Mouse (Mus musculus) myocyte (in vitro differentiated cells): Measurements from ENCODE around the gene Mocs1. TPM values are rescaled to one million over a fixed set of nuclear protein-coding genes. Genes with fewer than 3 reads are reported as not detected.

ENCODE experiments used
- H3K27me3 ChIP-seq: one replicate; pipeline ENCODE4 v1.6.1; 2011; ENCODE audit not compliant: control insufficient read depth, insufficient read depth, insufficient read length
- H3K36me3 ChIP-seq: one replicate; pipeline ENCODE4 v1.6.1; 2011; ENCODE audit not compliant: control insufficient read depth, insufficient read depth
- H3K4me2 ChIP-seq: one replicate; pipeline ENCODE4 v1.6.1; 2011; ENCODE audit warnings: low read depth, control low read depth
- H3K4me3 ChIP-seq: one replicate; pipeline ENCODE4 v1.5.1; 2011; ENCODE audit warnings: mild to moderate bottlenecking, control low read depth, moderate library complexity
- H3K79me2 ChIP-seq: one replicate; pipeline ENCODE4 v1.6.1; 2011; ENCODE audit not compliant: control insufficient read depth, insufficient read depth
- H3ac ChIP-seq: one replicate; pipeline ENCODE4 v1.6.1; 2011; ENCODE audit not compliant: control insufficient read depth, insufficient read length
- CEBPB ChIP-seq: IDR thresholded peaks from 2 replicates; pipeline ENCODE4 v1.6.1; 2011; ENCODE audit warnings: mild to moderate bottlenecking, moderate library complexity; ENCODE audit not compliant: poor library complexity, insufficient read depth, severe bottlenecking
- E2F4 ChIP-seq: IDR thresholded peaks from one replicate; pipeline ENCODE4 v1.6.1; 2011; ENCODE audit warnings: mild to moderate bottlenecking, control low read depth, moderate library complexity; ENCODE audit not compliant: insufficient read depth
- MAX ChIP-seq: IDR thresholded peaks from one replicate; pipeline ENCODE4 v1.6.1; 2011; ENCODE audit warnings: low read depth, mild to moderate bottlenecking, control low read depth
- MYOD1 ChIP-seq, 3 experiments: IDR thresholded peaks; one replicate each; pipeline ENCODE4 v1.6.1; 2011; ENCODE audit warnings: control low read depth in 2 of 3, low read depth in 2 of 3, mild to moderate bottlenecking in 2 of 3, moderate library complexity in 1 of 3; ENCODE audit not compliant: insufficient read length in 2 of 3, control insufficient read depth in 1 of 3
- MYOG ChIP-seq, 3 experiments: IDR thresholded peaks; one replicate each; pipeline ENCODE4 v1.6.1; 2011; ENCODE audit warnings: control low read depth in 2 of 3, low read depth in 2 of 3, mild to moderate bottlenecking in 2 of 3; ENCODE audit not compliant: insufficient read length in 2 of 3, control insufficient read depth in 1 of 3, insufficient read depth in 1 of 3
- POLR2A ChIP-seq: IDR thresholded peaks from one replicate; pipeline ENCODE4 v1.6.1; 2011; ENCODE audit warnings: low read depth, mild to moderate bottlenecking, control low read depth, moderate library complexity; ENCODE audit not compliant: insufficient read length
- POLR2AphosphoS2 ChIP-seq: IDR thresholded peaks from one replicate; pipeline ENCODE4 v1.6.1; 2011; ENCODE audit warnings: low read depth, control low read depth; ENCODE audit not compliant: insufficient read length
- REST ChIP-seq: IDR thresholded peaks from one replicate; pipeline ENCODE4 v1.6.1; 2011; ENCODE audit warnings: mild to moderate bottlenecking, control low read depth, moderate library complexity; ENCODE audit not compliant: insufficient read depth, insufficient read length
- SRF ChIP-seq: IDR thresholded peaks from one replicate; pipeline ENCODE4 v1.6.1; 2011; ENCODE audit warnings: low read depth; ENCODE audit not compliant: control insufficient read depth, insufficient read length
- TCF12 ChIP-seq: IDR thresholded peaks from one replicate; pipeline ENCODE4 v1.6.1; 2011; ENCODE audit warnings: mild to moderate bottlenecking, control low read depth; ENCODE audit not compliant: poor library complexity, insufficient read depth, severe bottlenecking
- TCF3 ChIP-seq: IDR thresholded peaks from one replicate; pipeline ENCODE4 v1.6.1; 2011; ENCODE audit warnings: low read depth, control low read depth; ENCODE audit not compliant: insufficient read length
- USF1 ChIP-seq: IDR thresholded peaks from one replicate; pipeline ENCODE4 v1.6.1; 2011; ENCODE audit warnings: low read depth, mild to moderate bottlenecking, control low read depth, moderate library complexity
- polyA plus RNA-seq: library from polyadenylated mRNA; unstranded; fragments of >200 nt; fragmentation: generic; extraction: Trizol; gene quantifications from one replicate; pipeline ENCODE4 v1.2.1, GENCODE M21; 2012; ENCODE audit warnings: missing spikeins

Gene Mocs1
- polyA plus RNA-seq, 1 experiment = 12.7 TPM

DNA sequence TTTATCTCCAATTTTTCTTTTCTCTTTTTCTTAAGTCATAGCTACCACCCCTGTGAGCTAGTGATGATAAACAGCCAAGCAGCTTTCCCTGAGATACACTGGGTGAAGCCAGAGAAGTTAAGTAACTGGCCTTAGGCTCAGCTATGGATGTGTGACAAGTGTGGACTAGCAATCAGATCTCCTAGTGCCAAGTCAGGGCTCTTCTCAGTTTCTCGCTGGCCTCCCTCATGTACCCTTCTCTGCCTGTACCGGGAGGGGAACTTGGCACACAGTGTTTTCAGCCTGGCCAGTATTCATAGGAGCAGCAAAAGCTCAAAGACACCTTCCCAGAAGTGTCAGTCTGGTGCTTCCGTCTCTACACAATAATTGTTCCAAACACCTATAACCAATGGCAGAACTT lies 4.3 kb upstream of the Mocs1 start:
- Histone ChIP-seq H3ac (no peak overlapping the region), H3K79me2 (no peaks in the 10 kb centered on the region), H3K4me2 (no peak overlapping the region), H3K36me3 (no peaks in the 10 kb centered on the region), H3K27me3 (no peaks in the 10 kb centered on the region), H3K4me3 (no peak overlapping the region)
- TF ChIP-seq POLR2A (no peak), REST (no peak), TCF12 (no peak), MYOG (IDR thresholded peaks at IDR 0.05; ENCODE audit: control insufficient read depth in 1 of 3, insufficient read depth in 1 of 3, insufficient read length in 2 of 3, low read depth in 2 of 3) (no peak), E2F4 (no peak), SRF (no peak), CEBPB (no peak), MYOD1 (IDR thresholded peaks at IDR 0.05; ENCODE audit: control insufficient read depth in 1 of 3, insufficient read length in 2 of 3, low read depth in 2 of 3) (no peak), POLR2AphosphoS2 (no peak), USF1 (no peak), MAX (no peak), TCF3 (no peak)

DNA sequence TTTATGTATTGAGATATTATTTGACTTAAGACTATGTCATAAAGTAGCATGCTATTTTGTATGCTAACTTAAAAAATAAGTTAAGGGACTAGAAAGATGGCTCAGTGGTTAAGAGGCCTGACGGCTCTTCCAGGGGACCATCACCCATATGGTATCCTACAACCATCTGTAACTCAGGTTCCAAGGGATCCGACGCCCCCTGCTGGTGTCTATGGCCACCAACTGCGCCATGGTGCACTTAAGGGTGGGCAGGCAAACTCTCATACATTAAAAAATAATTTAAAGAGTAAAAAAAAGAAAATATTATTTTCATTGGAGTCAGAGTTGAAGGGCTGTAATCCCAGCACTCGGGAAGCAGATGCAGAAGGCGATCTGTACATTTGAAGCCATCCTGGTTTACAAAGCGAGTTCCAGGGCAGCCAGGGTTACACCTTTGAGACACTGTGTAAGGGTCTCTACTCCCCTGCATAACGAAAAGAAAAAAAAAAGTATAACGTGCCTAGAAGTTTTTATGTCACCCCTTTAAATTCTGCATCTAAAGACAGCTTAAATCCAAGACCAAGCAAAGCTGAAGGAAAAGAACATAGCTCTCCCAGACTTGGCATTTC lies 427 bp upstream of the Mocs1 start:
- Histone ChIP-seq H3ac (peak overlapping the region; percentile 6), H3K27me3 (no peaks in the 10 kb centered on the region), H3K36me3 (no peaks in the 10 kb centered on the region), H3K4me2 (peak overlapping the region; percentile 64), H3K79me2 (no peaks in the 10 kb centered on the region), H3K4me3 (peak overlapping the region; percentile 46)
- TF ChIP-seq MYOG (IDR thresholded peaks at IDR 0.05; ENCODE audit: control insufficient read depth in 1 of 3, insufficient read depth in 1 of 3, insufficient read length in 2 of 3, low read depth in 2 of 3) (no peak), E2F4 (no peak), POLR2AphosphoS2 (no peak), CEBPB (no peak), REST (no peak), TCF12 (no peak), SRF (no peak)

DNA sequence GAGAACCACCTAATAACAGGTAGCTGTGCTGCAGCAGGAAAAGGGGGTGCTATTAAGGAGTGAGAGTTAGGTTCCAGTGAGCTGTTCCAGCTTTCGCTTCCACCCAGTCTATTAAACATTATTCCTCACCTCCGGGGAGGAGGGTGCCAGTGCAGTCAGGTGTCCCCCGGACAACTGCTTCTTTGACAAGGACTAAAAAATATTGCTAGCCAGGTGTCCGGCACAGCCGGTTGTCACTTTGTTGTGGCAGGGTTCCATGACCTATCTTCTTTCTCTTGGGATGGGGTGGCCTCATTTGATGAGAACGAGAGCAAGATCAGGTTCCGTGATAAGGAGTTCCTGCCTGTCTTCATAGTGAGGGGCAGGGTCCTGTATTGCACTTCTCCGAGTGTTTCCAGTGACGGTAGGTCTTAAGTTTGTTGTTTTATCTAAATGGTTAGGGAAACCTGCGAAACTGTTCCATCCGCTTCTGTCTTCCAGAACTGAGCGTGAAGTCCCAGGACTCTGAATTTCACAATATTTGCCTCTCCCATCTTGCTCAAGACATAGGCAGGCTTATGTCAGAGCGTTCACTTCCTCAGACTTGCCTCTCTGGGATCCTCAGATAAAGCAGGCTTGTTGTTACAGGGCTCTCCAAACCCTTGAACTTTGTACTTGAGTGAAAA lies 721 bp downstream of the Mocs1 start:
- peak overlapping the region; percentile 94 for H3K4me2 ChIP-seq
- H3K27me3 ChIP-seq = no peaks in the 10 kb centered on the region
- no peaks in the 10 kb centered on the region for H3K79me2 ChIP-seq
- peak in 1 of 3 experiments; percentile 2 for TF ChIP-seq MYOD1 (IDR thresholded peaks at IDR 0.05; ENCODE audit: control insufficient read depth in 1 of 3, insufficient read length in 2 of 3, low read depth in 2 of 3)
- TF ChIP-seq POLR2AphosphoS2 = no peak
- TF ChIP-seq MYOG (IDR thresholded peaks at IDR 0.05; ENCODE audit: control insufficient read depth in 1 of 3, insufficient read depth in 1 of 3, insufficient read length in 2 of 3, low read depth in 2 of 3) = peak in 1 of 3 experiments; percentile 8
- H3K4me3 ChIP-seq = peak overlapping the region; percentile 46
- peak overlapping the region; percentile 6 for H3ac ChIP-seq
- no peaks in the 10 kb centered on the region for H3K36me3 ChIP-seq

DNA sequence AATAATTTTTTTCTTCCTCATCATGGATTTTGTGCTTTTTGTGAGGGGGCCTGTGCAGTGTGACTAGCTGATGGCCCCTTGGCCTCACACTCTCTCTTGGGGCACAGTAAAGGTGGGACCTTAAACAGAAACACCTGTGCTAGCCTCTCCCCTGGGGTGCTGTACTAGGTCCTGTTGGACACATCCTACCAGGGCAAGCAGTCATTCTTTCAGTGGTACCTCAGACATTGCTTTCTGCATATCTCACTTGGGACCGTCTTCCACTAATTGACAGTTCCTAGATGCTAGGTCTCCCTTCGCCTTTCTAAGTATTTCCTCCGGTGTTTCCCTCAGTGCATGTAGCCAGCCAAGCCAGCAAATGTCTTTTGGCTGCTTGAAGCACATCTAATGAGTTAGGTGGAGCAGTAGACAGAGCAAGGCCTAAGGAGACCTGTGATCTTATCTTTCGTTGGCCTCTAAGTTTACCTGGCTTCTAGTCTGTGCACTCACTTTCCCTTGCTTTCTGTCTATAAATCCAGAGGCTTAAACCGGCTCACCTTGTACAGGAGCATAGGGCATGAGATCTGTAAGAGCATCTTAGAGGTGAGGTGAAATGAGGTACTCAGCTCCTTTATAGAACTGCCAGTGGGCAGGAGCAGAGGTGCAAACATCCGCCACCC lies 1.4 kb downstream of the Mocs1 start:
- Histone ChIP-seq H3K79me2 (no peaks in the 10 kb centered on the region), H3K36me3 (no peaks in the 10 kb centered on the region), H3K27me3 (no peaks in the 10 kb centered on the region), H3ac (no peak overlapping the region), H3K4me2 (peak overlapping the region; percentile 94), H3K4me3 (peak overlapping the region; percentile 46)
- TF ChIP-seq TCF3 (no peak), MAX (no peak), POLR2AphosphoS2 (no peak), REST (no peak), MYOG (IDR thresholded peaks at IDR 0.05; ENCODE audit: control insufficient read depth in 1 of 3, insufficient read depth in 1 of 3, insufficient read length in 2 of 3, low read depth in 2 of 3) (no peak), POLR2A (no peak), TCF12 (no peak), E2F4 (no peak), MYOD1 (IDR thresholded peaks at IDR 0.05; ENCODE audit: control insufficient read depth in 1 of 3, insufficient read length in 2 of 3, low read depth in 2 of 3) (no peak), CEBPB (no peak), SRF (no peak), USF1 (no peak)
